Mouse (Mus musculus): ENCODE results near the gene Gpc5.

The Gpc5 gene

GRCm38 (mm10) chr14:115500794-115501193, 408.8 kb downstream of the Gpc5 start:
- DNase-seq (ENCODE audit: low read depth, low spot score) = no peak

DNA sequence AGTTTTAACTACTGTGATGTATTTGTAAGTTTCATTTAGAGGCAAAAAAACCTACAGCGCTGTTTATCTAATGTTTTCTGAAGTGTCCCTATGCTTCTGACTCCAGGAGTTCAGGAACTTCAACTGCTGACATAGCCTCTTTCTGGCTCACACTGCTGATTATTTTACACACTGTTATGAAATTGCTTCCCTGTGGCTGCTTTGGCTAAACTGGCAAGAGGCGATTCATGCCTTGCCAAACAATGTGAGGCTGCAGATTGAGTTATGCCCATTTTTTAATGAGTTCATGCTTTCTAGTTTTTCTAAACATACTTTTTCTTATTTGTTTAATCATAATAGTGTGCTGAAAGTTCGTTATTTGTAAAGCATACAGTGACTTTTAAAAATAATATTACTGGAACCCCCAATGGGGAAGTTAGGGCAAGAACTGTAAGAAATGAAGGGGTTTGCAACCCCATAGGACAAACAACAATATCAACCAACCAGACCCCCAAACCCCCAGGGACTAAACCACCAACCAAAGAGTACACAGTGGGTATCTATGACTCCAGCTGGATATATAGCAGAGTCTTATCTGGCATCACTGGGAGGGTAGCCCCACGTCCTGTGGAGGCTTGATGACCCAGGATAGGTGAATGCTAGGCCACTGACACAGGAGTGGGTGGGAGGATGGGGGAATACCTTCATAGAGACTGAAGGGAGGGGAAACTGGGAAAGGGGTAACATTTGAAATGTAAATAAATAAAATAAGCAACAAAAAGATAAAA, 454.7 kb downstream of the Gpc5 start:
- no peak for DNase-seq (ENCODE audit: low read depth, low spot score)

GRCm38 (mm10) chr14:115551996-115552395, 460.0 kb downstream of the Gpc5 start:
- no peak for DNase-seq (ENCODE audit: low read depth, low spot score)

GRCm38 (mm10) chr14:115580466-115581255, 488.6 kb downstream of the Gpc5 start:
- DNase-seq (ENCODE audit: low read depth, low spot score) = no peak

GRCm38 (mm10) chr14:115581256-115581633, 489.2 kb downstream of the Gpc5 start:
- no peak for DNase-seq (ENCODE audit: low read depth, low spot score)

DNA sequence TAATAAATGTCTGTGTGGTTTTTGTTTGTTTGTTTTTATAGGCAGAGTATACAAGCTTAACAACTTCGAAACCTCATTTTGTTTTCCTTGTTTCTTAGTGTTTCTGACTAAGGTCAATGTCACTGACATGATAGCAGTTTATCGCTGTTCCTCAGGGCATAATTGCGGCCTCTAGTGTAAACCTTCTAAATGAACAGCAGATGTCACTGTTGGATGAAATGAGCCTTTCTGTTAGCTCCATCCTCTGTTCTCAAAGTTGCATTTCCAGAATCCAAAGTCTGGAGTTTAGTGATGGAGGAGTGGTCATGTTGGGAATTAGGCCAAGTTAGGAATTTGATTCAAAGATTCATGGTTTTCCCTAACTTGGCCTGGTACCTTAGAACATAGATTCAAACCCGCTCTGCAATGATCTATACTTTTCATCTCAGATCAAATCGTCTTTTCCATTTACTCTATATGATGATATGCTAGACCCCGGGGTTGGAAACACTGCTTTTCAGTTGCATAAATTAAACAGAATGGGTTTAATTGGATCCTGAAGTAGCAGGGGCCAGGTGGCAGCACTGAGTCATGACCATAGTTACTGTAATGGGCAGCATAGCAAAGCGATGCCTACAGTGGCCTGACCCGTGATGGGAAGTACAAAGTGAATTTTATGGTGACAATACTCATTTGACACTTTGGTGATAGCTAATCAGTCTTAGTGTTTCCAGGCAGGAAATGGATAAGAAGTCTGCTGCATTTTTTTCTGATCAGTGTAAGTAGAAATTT, 508.4 kb downstream of the Gpc5 start:
- DNase-seq (ENCODE audit: low read depth, low spot score) = no peak

GRCm38 (mm10) chr14:115614154-115614553, 522.1 kb downstream of the Gpc5 start:
- no peak for DNase-seq (ENCODE audit: low read depth, low spot score)

DNA sequence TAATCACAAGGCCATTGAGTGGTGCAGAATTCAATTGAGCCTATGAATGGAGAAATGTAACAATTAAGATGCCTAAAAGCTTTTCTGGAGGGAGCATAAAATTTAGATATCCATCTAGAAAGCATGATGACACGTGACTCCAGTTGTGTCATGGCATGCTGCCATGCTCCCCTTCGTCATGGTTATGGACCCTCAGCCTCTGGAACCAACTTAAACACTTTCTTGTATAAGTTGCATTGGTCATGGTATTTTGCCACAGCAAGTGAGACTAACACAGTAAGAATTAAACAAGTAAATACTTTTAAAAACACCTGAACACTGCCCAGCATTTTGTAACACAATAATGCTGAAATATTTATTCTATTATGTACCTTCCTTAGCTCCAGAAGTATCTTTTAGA, 524.3 kb downstream of the Gpc5 start:
- no peak for DNase-seq (ENCODE audit: low read depth, low spot score)

DNA sequence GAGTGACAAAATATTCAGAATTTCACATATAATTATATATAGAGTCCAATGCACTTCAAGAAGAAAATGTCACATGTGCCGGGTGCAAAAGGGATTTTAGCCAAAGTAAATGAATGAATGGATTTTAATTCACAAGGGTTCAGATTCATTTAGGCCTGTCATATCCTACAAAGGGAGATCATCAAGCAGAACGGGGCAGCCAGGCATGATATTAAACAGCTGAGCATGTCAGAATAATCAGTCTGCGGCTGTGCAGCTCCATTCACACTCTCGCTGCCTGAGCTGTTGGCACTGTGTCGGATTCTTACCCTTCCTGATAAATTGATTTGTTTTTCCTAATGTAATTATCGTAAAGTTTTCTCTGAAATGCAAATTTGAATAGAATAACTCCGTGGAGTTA, 524.8 kb downstream of the Gpc5 start:
- no peak for DNase-seq (ENCODE audit: low read depth, low spot score)

- DNase-seq (ENCODE audit: low read depth, low spot score) = no peak
Observed at GRCm38 (mm10) chr14:115620473-115620872, 528.5 kb downstream of the Gpc5 start.

- no peak for DNase-seq (ENCODE audit: low read depth, low spot score)
Observed at GRCm38 (mm10) chr14:115631160-115631898, 539.3 kb downstream of the Gpc5 start.

GRCm38 (mm10) chr14:115633311-115633710, 541.3 kb downstream of the Gpc5 start:
- no peak for DNase-seq (ENCODE audit: low read depth, low spot score)

- DNase-seq (ENCODE audit: low read depth, low spot score) = no peak
Observed at GRCm38 (mm10) chr14:115679875-115680274, 587.9 kb downstream of the Gpc5 start.

- no peak for DNase-seq (ENCODE audit: low read depth, low spot score)
Observed at GRCm38 (mm10) chr14:115746013-115746412, 654.0 kb downstream of the Gpc5 start.

GRCm38 (mm10) chr14:115760241-115760640, 668.2 kb downstream of the Gpc5 start:
- no peak for DNase-seq (ENCODE audit: low read depth, low spot score)

- DNase-seq (ENCODE audit: low read depth, low spot score) = peak; percentile 18
Observed at GRCm38 (mm10) chr14:115779382-115780177, 687.6 kb downstream of the Gpc5 start.

DNA sequence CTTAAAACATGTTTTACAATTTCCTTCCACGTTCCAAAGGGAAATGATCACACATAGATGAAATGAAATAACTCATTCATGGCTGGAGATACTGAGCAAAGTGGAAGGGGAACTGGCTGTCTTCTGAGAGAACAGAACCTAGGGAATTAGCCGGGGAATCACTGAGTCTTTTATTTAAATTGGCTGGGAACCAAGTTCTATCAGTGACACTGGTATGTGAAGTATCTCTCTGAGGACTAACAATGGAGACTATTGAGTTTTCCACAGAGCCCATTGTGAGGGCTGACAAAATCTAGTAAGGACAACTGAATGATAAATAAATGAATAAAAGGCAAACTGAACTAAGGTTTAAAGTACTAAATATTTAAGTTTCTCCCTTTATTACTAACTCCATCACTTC, 712.7 kb downstream of the Gpc5 start:
- no peak for DNase-seq (ENCODE audit: low read depth, low spot score)

DNA sequence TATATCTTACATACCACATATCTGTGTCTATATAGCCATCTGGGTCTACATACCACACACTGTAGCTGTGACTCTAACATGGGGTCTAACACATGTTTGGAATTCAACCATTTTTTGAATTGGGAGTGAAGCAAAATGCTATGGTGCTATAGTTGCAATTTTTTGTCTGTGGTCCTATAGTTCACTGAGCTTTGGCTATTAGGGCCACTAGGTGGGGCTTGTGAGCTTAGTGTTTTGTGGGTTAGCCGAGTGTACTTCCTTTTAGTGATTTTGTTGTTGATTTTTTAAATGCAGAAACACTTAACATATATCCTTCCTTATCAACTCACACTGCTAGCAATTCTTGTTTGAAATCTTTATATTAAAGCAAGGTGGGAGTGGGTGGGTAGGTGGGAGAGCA, 727.0 kb downstream of the Gpc5 start:
- no peak for DNase-seq (ENCODE audit: low read depth, low spot score)

DNA sequence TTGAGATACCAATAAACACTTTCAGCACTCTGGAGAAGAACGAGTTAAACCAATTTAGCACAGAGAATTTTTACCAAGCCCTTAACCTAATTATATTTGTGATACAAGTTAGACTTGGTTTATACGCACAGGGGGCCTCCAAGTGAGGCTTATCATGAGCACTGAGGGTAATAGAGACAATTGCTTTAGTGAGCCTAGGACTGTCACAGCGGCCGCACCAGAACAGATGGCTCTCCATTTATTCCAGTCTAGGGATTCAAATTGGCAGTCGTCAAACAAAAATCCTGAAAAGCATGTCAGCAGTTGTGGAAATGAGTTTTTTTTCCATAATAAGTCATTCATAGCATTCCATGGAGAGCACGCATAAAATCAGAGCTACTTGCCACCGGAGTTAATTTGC, 729.6 kb downstream of the Gpc5 start:
- peak; percentile 50 for DNase-seq (ENCODE audit: low read depth, low spot score)

DNA sequence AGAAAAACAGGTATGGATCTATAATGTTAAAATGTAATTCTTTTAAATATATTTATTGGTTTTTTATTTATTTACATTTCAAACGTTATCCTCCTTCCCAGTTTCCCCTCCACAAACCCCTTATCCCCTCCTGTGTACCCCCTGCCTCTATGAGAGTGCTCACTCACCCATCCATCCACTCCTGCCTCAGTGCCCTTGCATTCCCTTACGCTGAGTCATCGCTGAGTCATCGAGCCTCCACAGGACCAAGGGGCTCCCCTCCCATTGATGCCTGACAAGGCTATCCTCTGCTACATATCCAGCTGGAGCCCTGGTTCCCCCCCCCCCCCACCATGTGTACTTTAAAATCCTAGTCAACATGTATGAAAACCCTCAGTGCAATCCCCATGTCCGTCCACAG, 738.5 kb downstream of the Gpc5 start:
- no peak for DNase-seq (ENCODE audit: low read depth, low spot score)

Measured in brain, embryonic 18.5 days (tissue).